Mouse (Mus musculus) Muller cell, postnatal 12 days (primary cell): Measurements from ENCODE around the gene Rnf13.
"Not testable (repeated sequence)": the region's sequence is repeated elsewhere in the genome, so short reads cannot be mapped to it uniquely, and the experiment has no call there.

Experiments used
- DNase-seq: peaks from one replicate; pipeline ENCODE4 v3.0.0-alpha.2; 2015; ENCODE audit errors: inconsistent ontology term

The Rnf13 gene

GRCm38 (mm10) chr3:57735511-57736370, at the start of gene Rnf13:
Gene Rnf13, plus strand, starts transcription at chr3:57736062.
- DNase-seq, result peak; percentile 99

- DNase-seq, result no peak
Measured at GRCm38 (mm10) chr3:57691772-57692171, 44.1 kb upstream of the Rnf13 start.

GRCm38 (mm10) chr3:57692719-57693118, 43.1 kb upstream of the Rnf13 start, which contains the start of gene Ankub1:
Gene Ankub1, minus strand, starts transcription at chr3:57692799.
- peak; percentile 45 for DNase-seq

GRCm38 (mm10) chr3:57696249-57696648, 39.6 kb upstream of the Rnf13 start:
- no peak for DNase-seq

GRCm38 (mm10) chr3:57696779-57697178, 39.1 kb upstream of the Rnf13 start:
- DNase-seq, result no peak

- DNase-seq, result no peak
Measured at GRCm38 (mm10) chr3:57714151-57714550, 21.7 kb upstream of the Rnf13 start.

GRCm38 (mm10) chr3:57732206-57732915, 3.5 kb upstream of the Rnf13 start:
- DNase-seq, result no peak

GRCm38 (mm10) chr3:57736419-57737095, 695 bp downstream of the Rnf13 start:
- DNase-seq, result peak; percentile 42

GRCm38 (mm10) chr3:57739830-57740229, 4.0 kb downstream of the Rnf13 start:
- no peak for DNase-seq

- DNase-seq, result no peak
Measured at GRCm38 (mm10) chr3:57748576-57749267, 12.9 kb downstream of the Rnf13 start.

- DNase-seq, result no peak
Measured at GRCm38 (mm10) chr3:57776915-57777314, 41.1 kb downstream of the Rnf13 start.

- no peak for DNase-seq
Measured at GRCm38 (mm10) chr3:57788472-57788871, 52.6 kb downstream of the Rnf13 start.

GRCm38 (mm10) chr3:57789005-57789962, 53.4 kb downstream of the Rnf13 start:
- no peak for DNase-seq

GRCm38 (mm10) chr3:57791104-57791503, 55.2 kb downstream of the Rnf13 start:
- DNase-seq, result no peak

- DNase-seq, result not testable (repeated sequence)
Measured at GRCm38 (mm10) chr3:57795071-57795470, 59.2 kb downstream of the Rnf13 start.

GRCm38 (mm10) chr3:57815447-57815846, 79.6 kb downstream of the Rnf13 start:
- DNase-seq, result peak; percentile 14

- no peak for DNase-seq
Measured at GRCm38 (mm10) chr3:57825866-57826265, 90.0 kb downstream of the Rnf13 start.

- DNase-seq, result no peak
Measured at GRCm38 (mm10) chr3:57833585-57833984, 97.7 kb downstream of the Rnf13 start.

- DNase-seq, result no peak
Measured at GRCm38 (mm10) chr3:57836911-57837310, 101.0 kb downstream of the Rnf13 start.

GRCm38 (mm10) chr3:57843775-57844174, 107.9 kb downstream of the Rnf13 start:
- no peak for DNase-seq
